Mouse (Mus musculus) frontal cortex, postnatal 25 days (tissue): ENCODE data around the gene Gm28551.
A peak's percentile ranks its signal among the peaks of the same experiment; 100 is the strongest.
"Not testable (repeated sequence)": the region's sequence is repeated elsewhere in the genome, so short reads cannot be mapped to it uniquely, and the experiment has no call there.

ENCODE experiments used
- DNase-seq, 2 experiments: peaks; one replicate each; pipeline ENCODE4 v3.0.0; 2022; ENCODE audit warnings: low spot score in 2 of 2

Gene Gm28551

GRCm38 (mm10) chr1:53352327-53353261 lies at the start of gene Gm28551, which contains the start of the genes Asdurf and Asnsd1:
Gm28551 (minus strand) TSS chr1:53352667.
Asdurf (minus strand) TSS chr1:53352619.
Asnsd1 (minus strand) TSS chr1:53352752.
- peak; percentile 93 to 95 for DNase-seq

- DNase-seq = not testable (repeated sequence)
These were observed 41.7 kb upstream of the Gm28551 start for GRCm38 (mm10) chr1:53393936-53394760.

GRCm38 (mm10) chr1:53388762-53389161 lies 36.3 kb upstream of the Gm28551 start:
- no peak for DNase-seq

- no peak for DNase-seq
These were observed 31.7 kb upstream of the Gm28551 start for GRCm38 (mm10) chr1:53384085-53384688.

- no peak for DNase-seq
These were observed 25.3 kb upstream of the Gm28551 start for GRCm38 (mm10) chr1:53377731-53378130.

- not testable (repeated sequence) for DNase-seq
These were observed 23.5 kb upstream of the Gm28551 start for GRCm38 (mm10) chr1:53375965-53376364.

- no peak for DNase-seq
These were observed 6.5 kb upstream of the Gm28551 start for GRCm38 (mm10) chr1:53358988-53359387.

GRCm38 (mm10) chr1:53341071-53341470 lies 11.4 kb downstream of the Gm28551 start:
- no peak for DNase-seq

- not testable (repeated sequence) for DNase-seq
These were observed 15.1 kb downstream of the Gm28551 start for GRCm38 (mm10) chr1:53337403-53337802.

GRCm38 (mm10) chr1:53335465-53335864 lies 17.0 kb downstream of the Gm28551 start:
- no peak for DNase-seq

GRCm38 (mm10) chr1:53333527-53333926 lies 18.9 kb downstream of the Gm28551 start:
- not testable (repeated sequence) for DNase-seq

- DNase-seq = no peak
These were observed 27.5 kb downstream of the Gm28551 start for GRCm38 (mm10) chr1:53324827-53325494.

GRCm38 (mm10) chr1:53324277-53324676 lies 28.2 kb downstream of the Gm28551 start:
- no peak for DNase-seq

- no peak for DNase-seq
These were observed 29.2 kb downstream of the Gm28551 start for GRCm38 (mm10) chr1:53323254-53323653.

- no peak for DNase-seq
These were observed 30.7 kb downstream of the Gm28551 start for GRCm38 (mm10) chr1:53321662-53322344.

GRCm38 (mm10) chr1:53312989-53313967 lies 39.2 kb downstream of the Gm28551 start, which contains the start of gene Osgepl1:
Osgepl1 (plus strand) TSS chr1:53313624.
- DNase-seq = peak; percentile 72 to 75

- no peak for DNase-seq
These were observed 52.0 kb downstream of the Gm28551 start for GRCm38 (mm10) chr1:53300506-53300905.

GRCm38 (mm10) chr1:53296581-53297383 lies 55.7 kb downstream of the Gm28551 start, which contains the start of the genes Pms1, Ormdl1 and Gm28778:
Pms1 (minus strand) TSS chr1:53297018.
Ormdl1 (plus strand) TSS chr1:53297095.
Gm28778 (plus strand) TSS chr1:53297111.
- DNase-seq = peak; percentile 92 to 93
